Mouse (Mus musculus): ENCODE data around the gene Cd28. TPM values are rescaled to one million over a fixed set of nuclear protein-coding genes. Genes with fewer than 3 reads are reported as not detected.
A peak's percentile ranks its signal among the peaks of the same experiment; 100 is the strongest.

The Cd28 gene
- total and polyA plus RNA-seq, 3 experiments, result 1.2 to 15.6 (median 11.8) TPM

GRCm38 (mm10) chr1:60696115-60696895 is 20.3 kb upstream of the Cd28 start:
- intact Hi-C loops (cut with DNase I), result no loop called here
- no peaks in the 10 kb centered on the region for H3K79me2 ChIP-seq (replicated peaks; ENCODE audit: control insufficient read depth, insufficient read depth, low read length)
- TF ChIP-seq EP300 (IDR thresholded peaks at IDR 0.05; ENCODE audit: insufficient read depth, low read depth, low read length), result no peak
- WGBS, result 84% methylated on average over 3 of the region's 3 CpGs
- H3K36me3 ChIP-seq (ENCODE audit: control insufficient read depth, insufficient read depth, low read length), result no peaks in the 10 kb centered on the region
- DNase-seq, result no peak
- no peaks in the 10 kb centered on the region for H3K4me1 ChIP-seq (ENCODE audit: control insufficient read depth, insufficient read depth, low read length)
- no peak overlapping the region for H3K27ac ChIP-seq
- H3K9ac ChIP-seq (ENCODE audit: low read depth, low read length), result no peak overlapping the region
- H3K27me3 ChIP-seq (ENCODE audit: control insufficient read depth, insufficient read depth, low read length), result no peaks in the 10 kb centered on the region
- no peak overlapping the region for H3K4me3 ChIP-seq

DNA sequence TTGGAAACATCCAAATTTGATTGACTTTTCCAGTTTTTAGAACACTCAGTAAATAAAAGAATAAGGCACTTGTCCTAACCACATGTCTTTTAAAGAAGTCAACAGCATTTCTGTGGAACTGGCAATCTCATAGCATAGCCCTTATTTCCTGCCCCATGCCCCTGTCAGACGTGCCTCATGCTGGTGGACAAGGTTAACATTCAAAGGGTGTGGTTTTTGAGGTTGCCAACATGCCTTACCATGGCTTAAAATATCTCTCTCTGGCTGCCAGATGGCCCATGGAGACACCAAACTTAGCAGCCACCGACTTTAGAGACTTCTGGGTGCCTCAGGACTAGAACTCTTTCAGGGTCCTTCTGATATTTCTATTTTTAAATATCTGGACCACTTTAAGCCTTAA is 14.0 kb upstream of the Cd28 start:
- TF ChIP-seq EP300 (IDR thresholded peaks at IDR 0.05; ENCODE audit: insufficient read depth, low read depth, low read length) (0 out of 2 replicates have a peak, but pooled peaks have one; percentile 32), POLR2A (IDR thresholded peaks at IDR 0.05; ENCODE audit: insufficient read depth, low read depth, low read length) (no peak)
- intact Hi-C loops (cut with DNase I), result loop anchor here (5.0 kb wide), 1 partner anchor 135 kb away; the partner anchor contains the start of gene Raph1
- DNase-seq, result peak; percentile 30 to 48
- H3K4me3 ChIP-seq, result no peak overlapping the region
- H3K9ac ChIP-seq (ENCODE audit: low read depth, low read length), result no peak overlapping the region
- WGBS, result 17% methylated on average over 2 of the region's 2 CpGs
- peaks cover 5% of the 10 kb centered on the region for H3K36me3 ChIP-seq (ENCODE audit: control insufficient read depth, insufficient read depth, low read length)
- no peaks in the 10 kb centered on the region for H3K27me3 ChIP-seq (ENCODE audit: control insufficient read depth, insufficient read depth, low read length)
- peaks cover 3% of the 10 kb centered on the region for H3K4me1 ChIP-seq (ENCODE audit: control insufficient read depth, insufficient read depth, low read length)
- H3K27ac ChIP-seq, result peak overlapping the region; percentile 77
- no peaks in the 10 kb centered on the region for H3K79me2 ChIP-seq (replicated peaks; ENCODE audit: control insufficient read depth, insufficient read depth, low read length)

- DNase-seq, result no peak
- Histone ChIP-seq H3K79me2 (replicated peaks; ENCODE audit: control insufficient read depth, insufficient read depth, low read length) (no peaks in the 10 kb centered on the region), H3K36me3 (ENCODE audit: control insufficient read depth, insufficient read depth, low read length) (peaks cover 15% of the 10 kb centered on the region), H3K4me3 (no peak overlapping the region), H3K27me3 (ENCODE audit: control insufficient read depth, insufficient read depth, low read length) (no peaks in the 10 kb centered on the region), H3K9ac (ENCODE audit: low read depth, low read length) (no peak overlapping the region), H3K4me1 (ENCODE audit: control insufficient read depth, insufficient read depth, low read length) (peaks cover 29% of the 10 kb centered on the region), H3K27ac (no peak overlapping the region)
- WGBS, result 88% methylated on average over 3 of the region's 3 CpGs
- no peak for TF ChIP-seq EP300 (IDR thresholded peaks at IDR 0.05; ENCODE audit: insufficient read depth, low read depth, low read length)
- no peak for TF ChIP-seq POLR2A (IDR thresholded peaks at IDR 0.05; ENCODE audit: insufficient read depth, low read depth, low read length)
- no peak for TF ChIP-seq CTCF (IDR thresholded peaks at IDR 0.05)
- intact Hi-C loops (cut with DNase I), result loop anchor here (5.0 kb wide), 1 partner anchor 34 kb away; no protein-coding TSS in a partner anchor
Observed at GRCm38 (mm10) chr1:60713238-60713637, 3.4 kb upstream of the Cd28 start.

DNA sequence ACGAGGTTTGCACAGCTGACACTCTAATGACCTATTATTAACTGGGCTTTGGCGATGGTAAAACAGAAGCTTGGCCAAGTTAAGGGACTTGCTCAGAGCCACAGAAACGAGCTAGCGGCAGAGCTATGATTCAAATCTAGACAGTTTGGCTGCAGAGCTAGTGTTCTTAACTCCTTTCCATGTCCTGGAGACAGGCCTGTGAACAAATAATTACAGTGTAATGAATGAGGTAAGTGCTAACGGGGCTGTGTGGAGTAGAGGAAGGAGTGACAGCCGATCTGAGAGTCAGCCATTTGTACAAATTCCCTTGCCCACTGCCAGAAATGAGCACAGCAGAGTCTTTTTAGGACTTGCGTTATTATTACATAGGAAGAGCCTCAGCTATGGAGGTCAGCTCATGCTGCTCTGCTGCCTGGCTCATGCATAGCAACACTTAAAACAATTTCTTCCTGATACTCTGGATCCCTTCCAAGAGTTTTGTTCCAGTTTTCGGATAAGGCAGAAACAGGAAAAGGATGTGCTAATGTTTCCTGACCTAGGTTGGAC is 876 bp upstream of the Cd28 start:
- H3K79me2 ChIP-seq (replicated peaks; ENCODE audit: control insufficient read depth, insufficient read depth, low read length), result no peaks in the 10 kb centered on the region
- intact Hi-C loops (cut with DNase I), result loop anchor here (2.0 to 5.0 kb wide), 8 partner anchors 47 to 303 kb away; partner anchors contain the start of gene Raph1

DNA sequence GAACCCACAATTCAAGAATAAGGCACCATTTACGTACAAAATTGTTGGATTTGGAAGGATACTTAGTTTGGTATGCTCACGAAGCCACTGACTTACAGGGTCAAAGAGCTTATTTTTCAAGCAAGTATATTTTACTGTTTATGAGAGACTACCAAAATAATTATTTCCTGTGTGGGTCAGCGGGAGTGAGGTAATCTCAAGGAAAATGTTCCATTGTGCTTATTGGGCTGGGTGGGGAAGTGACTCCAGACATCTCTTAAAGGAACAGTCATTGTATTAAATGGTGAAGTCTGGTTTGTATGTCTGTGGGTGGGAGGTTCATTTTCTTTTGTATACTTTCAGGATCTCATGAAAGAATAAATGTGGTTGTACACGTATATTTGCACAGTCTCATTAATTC is 2.0 kb downstream of the Cd28 start:
- WGBS, result 34% methylated on average over 4 of the region's 4 CpGs
- H3K27ac ChIP-seq, result peak overlapping the region; percentile 95
- no peaks in the 10 kb centered on the region for H3K27me3 ChIP-seq (ENCODE audit: control insufficient read depth, insufficient read depth, low read length)
- no peak overlapping the region for H3K9ac ChIP-seq (ENCODE audit: low read depth, low read length)
- H3K79me2 ChIP-seq (replicated peaks; ENCODE audit: control insufficient read depth, insufficient read depth, low read length), result no peaks in the 10 kb centered on the region
- no peak overlapping the region for H3K4me3 ChIP-seq
- H3K36me3 ChIP-seq (ENCODE audit: control insufficient read depth, insufficient read depth, low read length), result peaks cover 22% of the 10 kb centered on the region
- peaks cover 32% of the 10 kb centered on the region for H3K4me1 ChIP-seq (ENCODE audit: control insufficient read depth, insufficient read depth, low read length)
- intact Hi-C loops (cut with DNase I), result loop anchor here (5.0 kb wide), 4 partner anchors 104 to 306 kb away; no protein-coding TSS in a partner anchor
- peak in 1 of 2 experiments; percentile 39 for DNase-seq
- TF ChIP-seq EP300 (IDR thresholded peaks at IDR 0.05; ENCODE audit: insufficient read depth, low read depth, low read length) (no peak), POLR2A (IDR thresholded peaks at IDR 0.05; ENCODE audit: insufficient read depth, low read depth, low read length) (no peak), CTCF (IDR thresholded peaks at IDR 0.05) (no peak)

More for the DNA sequence above, 876 bp upstream of the Cd28 start:
- Histone ChIP-seq H3K4me1 (ENCODE audit: control insufficient read depth, insufficient read depth, low read length) (peaks cover 32% of the 10 kb centered on the region), H3K36me3 (ENCODE audit: control insufficient read depth, insufficient read depth, low read length) (peaks cover 22% of the 10 kb centered on the region), H3K27ac (peak overlapping the region; percentile 95), H3K4me3 (peak overlapping the region; percentile 37), H3K9ac (ENCODE audit: low read depth, low read length) (peak overlapping the region; percentile 63), H3K27me3 (ENCODE audit: control insufficient read depth, insufficient read depth, low read length) (no peaks in the 10 kb centered on the region)
- TF ChIP-seq CTCF (IDR thresholded peaks at IDR 0.05) (no peak), EP300 (IDR thresholded peaks at IDR 0.05; ENCODE audit: insufficient read depth, low read depth, low read length) (peak; percentile 62; the same call in 1 of the 2 replicates), POLR2A (IDR thresholded peaks at IDR 0.05; ENCODE audit: insufficient read depth, low read depth, low read length) (peak; percentile 52)
- DNase-seq, result peak; percentile 59 to 73
- 6% methylated on average over 8 of the region's 8 CpGs for WGBS

- no peak for DNase-seq
- H3K4me1 ChIP-seq (ENCODE audit: control insufficient read depth, insufficient read depth, low read length), result no peaks in the 10 kb centered on the region; the same call in 1 of the 2 replicates
- no peaks in the 10 kb centered on the region for H3K79me2 ChIP-seq (replicated peaks; ENCODE audit: control insufficient read depth, insufficient read depth, low read length)
- H3K27ac ChIP-seq, result no peak overlapping the region
- no peaks in the 10 kb centered on the region for H3K27me3 ChIP-seq (ENCODE audit: control insufficient read depth, insufficient read depth, low read length)
- H3K36me3 ChIP-seq (ENCODE audit: control insufficient read depth, insufficient read depth, low read length), result peaks cover 4% of the 10 kb centered on the region
- no peak for TF ChIP-seq EP300 (IDR thresholded peaks at IDR 0.05; ENCODE audit: insufficient read depth, low read depth, low read length)
- TF ChIP-seq CTCF (IDR thresholded peaks at IDR 0.05), result no peak
- no peak for TF ChIP-seq POLR2A (IDR thresholded peaks at IDR 0.05; ENCODE audit: insufficient read depth, low read depth, low read length)
- H3K9ac ChIP-seq (ENCODE audit: low read depth, low read length), result no peak overlapping the region
- intact Hi-C loops (cut with DNase I), result no loop called here
- WGBS, result 99% methylated on average over 3 of the region's 3 CpGs
- no peak overlapping the region for H3K4me3 ChIP-seq
Observed at GRCm38 (mm10) chr1:60723555-60723954, 7.0 kb downstream of the Cd28 start.
